Mouse (Mus musculus) bone marrow, adult 2 months (tissue): ENCODE measurements around the gene Cldn6.

Experiments
- CTCF ChIP-seq: fragments of 200-500 bp; IDR thresholded peaks from 2 replicates; pipeline ENCODE4 v1.5.1; 2011; ENCODE audit warnings: low read length, control low read depth; ENCODE audit not compliant: control insufficient read depth, insufficient read depth
- POLR2A ChIP-seq: fragments of 200-500 bp; IDR thresholded peaks from 2 replicates; pipeline ENCODE4 v1.6.1; 2011; ENCODE audit warnings: low read depth, mild to moderate bottlenecking, control low read depth, low read length, borderline replicate concordance; ENCODE audit not compliant: control insufficient read depth

- TF ChIP-seq CTCF, result no peak
- TF ChIP-seq POLR2A, result no peak
Observed at GRCm38 (mm10) chr17:23674271-23674952, 4.6 kb upstream of the Cldn6 start.
